ENCODE assay signal across 9 mouse cellular contexts in genomic region chr3:107550409-107551049, GRCm38 (mm10). TPM values are rescaled to one million over a fixed set of nuclear protein-coding genes. Genes with fewer than 3 reads are reported as not detected.
A peak's percentile ranks its signal among the peaks of the same experiment; 100 is the strongest.
DNase-seq lines count a peak whose midpoint lies in the region.
"Had no signal": no experiment of that assay in that cellular context is flagged by ENCODE, and none has a peak within 500 bp of the region (broad histone marks: within the 10 kb centered on the region; RNA-seq: fewer than 3 reads in every experiment).

No protein-coding gene starts in this region.

- DNase-seq in gastrocnemius, adult 18-20 months (ENCODE audit: low spot score) = peak; percentile 32
- DNase-seq in gastrocnemius, postnatal 25 days = no peak
- peak; percentile 55 for DNase-seq in urinary bladder, postnatal 25 days (ENCODE audit: low spot score)
- DNase-seq in urinary bladder, adult 2 months (ENCODE audit: low spot score) = no peak
- peak; percentile 86 for DNase-seq in embryo, embryonic 11 days
- DNase-seq in kidney, postnatal 10 days = peak; percentile 86
- peak; percentile 78 for DNase-seq in lung, postnatal 14 days
- peak; percentile 54 for DNase-seq in telencephalon, adult 2 months (ENCODE audit: low read depth, low spot score)

RNA-seq across cellular contexts. Expression of gene Ubl4b, which starts 4.3 kb away (rescaled TPM):
- total RNA-seq in gastrocnemius, adult 18-20 months (2021) = not detected
- total RNA-seq in gastrocnemius, postnatal 25 days (2021) = not detected
- not detected in 2 replicates for polyA plus RNA-seq in urinary bladder, adult 2 months (2012; rRNA removed)
- polyA plus RNA-seq: stomach, embryonic 14.5 days had no signal

RNA-seq across cellular contexts. Expression of gene Slc6a17, which starts 32.7 kb away (rescaled TPM):
- total RNA-seq in gastrocnemius, adult 18-20 months (2021) = 1 to 10 TPM; 1.0 to 2.3 TPM
- under 1 TPM; 0.41 to 0.46 TPM for total RNA-seq in gastrocnemius, postnatal 25 days (2021)
- polyA plus RNA-seq in urinary bladder, adult 2 months (2012; rRNA removed) = 15.9 and 21.1 TPM in 2 replicates

RNA-seq across cellular contexts. Expression of gene Alx3, which starts 44.3 kb away (rescaled TPM):
- not detected for total RNA-seq in gastrocnemius, adult 18-20 months (2021)
- total RNA-seq in gastrocnemius, postnatal 25 days (2021) = not detected
- polyA plus RNA-seq in urinary bladder, adult 2 months (2012; rRNA removed) = not detected in 2 replicates
- polyA plus RNA-seq: stomach, embryonic 14.5 days had no signal

Comparison
In these comparisons a context has a peak if more than half of its experiments do, and no peak if none do; other contexts are left out.
1. DNase-seq: peak in gastrocnemius, adult 18-20 months (single experiment), urinary bladder, postnatal 25 days (single experiment), embryo, embryonic 11 days (single experiment), kidney, postnatal 10 days (single experiment), lung, postnatal 14 days (single experiment) and telencephalon, adult 2 months (single experiment); none in gastrocnemius, postnatal 25 days (single experiment) and urinary bladder, adult 2 months (single experiment).